Mouse (Mus musculus) kidney, adult 8-10 months (tissue): ENCODE results near the gene Ankrd44.

Experiments used
- DNase-seq, 2 experiments: peaks; one replicate each; pipeline ENCODE4 v3.0.0; 2022

The Ankrd44 gene

GRCm38 (mm10) chr1:54755690-54756365 is 170.4 kb downstream of the Ankrd44 start:
- no peak for DNase-seq

GRCm38 (mm10) chr1:54749961-54750360 is 176.2 kb downstream of the Ankrd44 start:
- DNase-seq: no peak

- DNase-seq: peak in 1 of 2 experiments; percentile 18
These were observed 176.7 kb downstream of the Ankrd44 start for GRCm38 (mm10) chr1:54749516-54749915.

- DNase-seq: peak in 1 of 2 experiments; percentile 20
These were observed 178.3 kb downstream of the Ankrd44 start for GRCm38 (mm10) chr1:54747785-54748420.

- no peak for DNase-seq
These were observed 180.5 kb downstream of the Ankrd44 start for GRCm38 (mm10) chr1:54745666-54746065.

GRCm38 (mm10) chr1:54744171-54744570 is 182.0 kb downstream of the Ankrd44 start:
- DNase-seq: no peak

- no peak for DNase-seq
These were observed 183.1 kb downstream of the Ankrd44 start for GRCm38 (mm10) chr1:54743072-54743471.

GRCm38 (mm10) chr1:54740936-54741335 is 185.3 kb downstream of the Ankrd44 start:
- DNase-seq: peak; percentile 59 to 64

- DNase-seq: no peak
These were observed 188.7 kb downstream of the Ankrd44 start for GRCm38 (mm10) chr1:54737472-54737871.

- no peak for DNase-seq
These were observed 191.1 kb downstream of the Ankrd44 start for GRCm38 (mm10) chr1:54734917-54735664.

GRCm38 (mm10) chr1:54729316-54729715 is 196.9 kb downstream of the Ankrd44 start:
- no peak for DNase-seq

- DNase-seq: no peak
These were observed 199.6 kb downstream of the Ankrd44 start for GRCm38 (mm10) chr1:54726555-54726954.

GRCm38 (mm10) chr1:54716921-54717320 is 209.3 kb downstream of the Ankrd44 start:
- no peak for DNase-seq

GRCm38 (mm10) chr1:54715061-54715760 is 211.0 kb downstream of the Ankrd44 start:
- DNase-seq: no peak

GRCm38 (mm10) chr1:54713231-54714173 is 212.7 kb downstream of the Ankrd44 start:
- DNase-seq: no peak

GRCm38 (mm10) chr1:54711568-54711967 is 214.6 kb downstream of the Ankrd44 start:
- no peak for DNase-seq

- DNase-seq: no peak
These were observed 215.6 kb downstream of the Ankrd44 start for GRCm38 (mm10) chr1:54710550-54710949.

- DNase-seq: no peak
These were observed 218.2 kb downstream of the Ankrd44 start for GRCm38 (mm10) chr1:54707888-54708565.

GRCm38 (mm10) chr1:54707036-54707887 is 218.9 kb downstream of the Ankrd44 start:
- no peak for DNase-seq

GRCm38 (mm10) chr1:54706621-54707020 is 219.6 kb downstream of the Ankrd44 start:
- no peak for DNase-seq
